Mouse (Mus musculus) ES-E14 (cell line): ENCODE data around the gene Kcnab1.

ENCODE experiments used
- CHD2 ChIP-seq: IDR thresholded peaks from 2 replicates; pipeline ENCODE4 v1.6.1; 2014; ENCODE audit warnings: mild to moderate bottlenecking, low read depth, low read length, inconsistent platforms
- HCFC1 ChIP-seq: IDR thresholded peaks from 2 replicates; pipeline ENCODE4 v1.6.1; 2012; ENCODE audit warnings: low read length, inconsistent platforms, borderline replicate concordance; ENCODE audit not compliant: insufficient read depth
- MAFK ChIP-seq: IDR thresholded peaks from 2 replicates; pipeline ENCODE4 v1.6.1; 2014; ENCODE audit warnings: mild to moderate bottlenecking, low read depth, low read length, inconsistent platforms; ENCODE audit not compliant: insufficient read depth
- ZC3H11A ChIP-seq: IDR thresholded peaks from 2 replicates; pipeline ENCODE4 v1.6.1; 2012; ENCODE audit warnings: low read depth, mild to moderate bottlenecking, inconsistent platforms, low read length, borderline replicate concordance
- ZNF384 ChIP-seq: IDR thresholded peaks from 2 replicates; pipeline ENCODE4 v1.6.1; 2012; ENCODE audit warnings: low read depth, low read length, inconsistent platforms

DNA sequence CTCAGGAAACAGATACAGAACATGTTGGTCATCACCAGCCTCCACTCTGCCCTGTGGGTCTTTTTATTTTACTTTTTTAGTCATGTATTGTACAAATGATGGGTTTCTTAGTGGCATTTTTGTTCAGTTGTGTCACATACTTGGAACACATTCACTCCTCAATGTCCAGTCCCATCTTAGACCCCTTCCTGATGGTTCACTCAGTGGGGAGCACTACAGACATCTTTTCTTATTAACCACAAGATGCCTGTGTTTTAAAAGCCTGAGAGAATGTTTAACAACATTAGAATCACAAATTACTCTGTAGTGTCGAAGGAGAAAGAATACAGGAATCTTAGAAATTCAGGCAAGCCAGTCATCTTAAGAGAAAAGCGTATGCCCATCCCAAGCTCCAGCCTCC lies 249.7 kb downstream of the Kcnab1 start:
- no peak for TF ChIP-seq ZC3H11A
- no peak for TF ChIP-seq MAFK
- no peak for TF ChIP-seq HCFC1
- no peak for TF ChIP-seq CHD2
- no peak for TF ChIP-seq ZNF384
